Mouse (Mus musculus) liver, postnatal 0 days (tissue): Measurements from ENCODE around the gene Gm13769. TPM values are rescaled to one million over a fixed set of nuclear protein-coding genes. Genes with fewer than 3 reads are reported as not detected.
"Not testable (repeated sequence)": the region's sequence is repeated elsewhere in the genome, so short reads cannot be mapped to it uniquely, and the experiment has no call there.

Source experiments
- ATAC-seq: fragments of 200-750 bp; cut with Nextera tagmentation; 2 replicates; pipeline ENCODE4 v1.8.0; 2017; ENCODE audit warnings: mild to moderate bottlenecking, moderate library complexity
- DNase-seq: peaks from one replicate; pipeline ENCODE4 v3.0.0-alpha.2; 2016
- H3K27ac ChIP-seq: fragments of 300-500 bp; sonication (generic); 2 replicates; pipeline ENCODE4 v1.5.1; 2014; ENCODE audit warnings: antibody characterized with exemption, moderate library complexity, mild to moderate bottlenecking, low read depth
- H3K27me3 ChIP-seq: fragments of 300-500 bp; sonication (generic); 2 replicates; pipeline ENCODE4 v1.6.1; 2014; ENCODE audit warnings: low read length, control low read depth, mixed read lengths; ENCODE audit not compliant: insufficient read depth
- H3K36me3 ChIP-seq: fragments of 300-500 bp; sonication (generic); replicated peaks from 2 replicates; pipeline ENCODE4 v1.6.1; 2014; ENCODE audit warnings: mild to moderate bottlenecking, control low read depth, low read length, moderate library complexity, mixed read lengths; ENCODE audit not compliant: insufficient read depth
- H3K4me1 ChIP-seq: fragments of 300-500 bp; sonication (generic); 2 replicates; pipeline ENCODE4 v1.6.1; 2014; ENCODE audit warnings: antibody characterized with exemption, mild to moderate bottlenecking, control low read depth; ENCODE audit not compliant: insufficient read depth
- H3K4me2 ChIP-seq: fragments of 300-500 bp; sonication (generic); 2 replicates; pipeline ENCODE4 v1.6.1; 2014; ENCODE audit warnings: low read depth, mild to moderate bottlenecking, low read length, moderate library complexity, mixed read lengths
- H3K4me3 ChIP-seq: fragments of 300-500 bp; sonication (generic); 2 replicates; pipeline ENCODE4 v1.5.1; 2014; ENCODE audit warnings: low read depth, low read length
- H3K9ac ChIP-seq: fragments of 300-500 bp; sonication (generic); replicated peaks from 2 replicates; pipeline ENCODE4 v1.6.1; 2014; ENCODE audit warnings: mild to moderate bottlenecking, moderate library complexity
- H3K9me3 ChIP-seq: fragments of 300-500 bp; sonication (generic); 2 replicates; pipeline ENCODE4 v1.6.1; 2016; ENCODE audit warnings: mild to moderate bottlenecking, control low read depth, low read length, mixed read lengths
- CTCF ChIP-seq: sonication (generic); IDR thresholded peaks from 2 replicates; pipeline ENCODE4 v1.5.1; 2016; ENCODE audit warnings: antibody characterized with exemption, low read depth
- EP300 ChIP-seq: IDR thresholded peaks from 2 replicates; pipeline ENCODE4 v1.6.1; 2016; ENCODE audit warnings: antibody characterized with exemption, low read depth, mild to moderate bottlenecking
- WGBS: fragments of 180-500 bp; shearing (Covaris S2); extraction: QIAGEN DNeasy Blood & Tissue Kit; methylation state at CpG from one replicate; pipeline ENCODE4 v1.1.7; 2014; ENCODE audit not compliant: insufficient replicate concordance; 5-methylcytosine and 5-hydroxymethylcytosine counted together
- polyA plus RNA-seq: library from polyadenylated mRNA; unstranded; fragments of >200 nt; fragmentation: Nextera tagmentation; extraction: Ambion mirVana; gene quantifications from 2 replicates; pipeline ENCODE4 v1.2.1, GENCODE M21; 2015

The Gm13769 gene
- not detected in 2 replicates for polyA plus RNA-seq

DNA sequence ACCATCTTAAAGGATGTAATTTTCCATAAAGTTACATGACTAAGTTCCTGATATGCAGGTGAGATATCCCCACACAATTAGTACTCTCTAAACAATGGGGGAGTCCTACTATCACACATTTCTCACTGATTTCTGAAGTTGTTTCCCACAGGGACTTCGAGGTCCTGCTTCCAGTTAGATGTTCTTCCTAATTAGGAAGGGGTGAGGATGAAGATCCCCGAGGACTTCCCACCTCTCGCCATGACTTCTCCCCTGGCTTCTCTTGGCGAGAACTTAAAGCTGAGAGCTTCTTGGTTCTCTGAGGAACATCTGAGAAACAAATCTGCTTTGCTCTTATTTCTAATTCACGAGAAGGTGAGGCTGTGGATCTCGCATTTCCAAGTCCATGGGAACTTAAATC, at the start of gene Gm13769:
TSS of gene Gm13769 (plus strand) at position 301 of the 400 bp plus-strand sequence.
- not testable (repeated sequence) for ATAC-seq, H3K9me3 ChIP-seq, H3K36me3 ChIP-seq, H3K4me1 ChIP-seq, H3K27me3 ChIP-seq, DNase-seq, H3K27ac ChIP-seq, H3K9ac ChIP-seq, H3K4me2 ChIP-seq, H3K4me3 ChIP-seq
- WGBS, result no CpG with 5 or more reads among the region's 6 CpGs

DNA sequence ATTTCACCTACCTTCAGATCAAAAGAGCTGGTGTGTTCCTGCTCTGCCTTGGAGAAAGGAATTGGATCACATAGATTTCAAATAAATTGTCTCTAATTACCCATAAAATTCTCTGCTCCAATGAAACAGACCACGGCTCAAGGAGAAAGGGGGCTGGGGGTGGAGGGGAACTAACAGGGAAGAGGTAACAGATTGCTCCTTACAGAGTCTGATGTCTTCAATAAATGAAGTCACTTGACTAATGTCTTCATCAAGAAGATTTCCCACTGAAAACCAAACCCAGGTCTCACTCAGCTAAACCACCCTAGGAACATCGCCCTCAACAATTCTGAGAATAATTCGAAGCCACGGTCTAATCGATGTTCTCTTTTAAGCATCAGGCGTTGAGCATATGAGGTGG, 29.3 kb upstream of the Gm13769 start, which contains the start of gene Olfr1272:
TSS of gene Olfr1272 (minus strand) at position 101 of the 400 bp plus-strand sequence.
- H3K4me2 ChIP-seq, result no peak within 1 kb of the TSS
- no peaks in the 10 kb centered on the region for H3K27me3 ChIP-seq
- no peak within 1 kb of the TSS for H3K9ac ChIP-seq
- H3K27ac ChIP-seq, result no peak within 1 kb of the TSS
- TF ChIP-seq CTCF, result no peak
- TF ChIP-seq EP300, result no peak
- ATAC-seq (no peak), DNase-seq (no peak)
- no peaks in the 10 kb centered on the region for H3K36me3 ChIP-seq
- no peak within 1 kb of the TSS for H3K4me3 ChIP-seq
- no peaks in the 10 kb centered on the region for H3K9me3 ChIP-seq
- no peaks in the 10 kb centered on the region for H3K4me1 ChIP-seq
- 92% methylated on average over 6 of the region's 6 CpGs for WGBS

DNA sequence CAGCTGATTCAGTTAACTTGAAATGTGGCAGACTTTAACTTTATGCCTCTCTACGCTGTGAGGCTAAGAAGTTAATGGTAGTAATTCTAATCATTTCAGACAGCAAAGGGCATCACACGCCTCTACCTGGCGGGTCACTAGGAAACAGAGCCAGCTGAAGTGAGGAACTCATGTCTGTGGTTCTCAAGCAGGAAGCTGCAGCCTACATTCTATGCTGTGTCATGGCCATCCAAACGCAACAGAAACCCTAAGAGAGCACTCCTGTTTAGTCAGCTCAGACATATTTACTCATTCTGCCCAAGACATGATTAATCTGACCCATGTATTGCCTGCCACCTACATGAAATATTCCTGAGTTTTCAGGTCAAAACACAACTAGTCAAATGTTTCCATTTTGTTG, 24.7 kb downstream of the Gm13769 start:
- H3K36me3 ChIP-seq, ATAC-seq, DNase-seq, H3K27me3 ChIP-seq, H3K4me3 ChIP-seq, H3K9me3 ChIP-seq, H3K4me2 ChIP-seq, H3K9ac ChIP-seq, H3K27ac ChIP-seq, H3K4me1 ChIP-seq: not testable (repeated sequence)
- WGBS, result no CpG with 5 or more reads among the region's 4 CpGs

DNA sequence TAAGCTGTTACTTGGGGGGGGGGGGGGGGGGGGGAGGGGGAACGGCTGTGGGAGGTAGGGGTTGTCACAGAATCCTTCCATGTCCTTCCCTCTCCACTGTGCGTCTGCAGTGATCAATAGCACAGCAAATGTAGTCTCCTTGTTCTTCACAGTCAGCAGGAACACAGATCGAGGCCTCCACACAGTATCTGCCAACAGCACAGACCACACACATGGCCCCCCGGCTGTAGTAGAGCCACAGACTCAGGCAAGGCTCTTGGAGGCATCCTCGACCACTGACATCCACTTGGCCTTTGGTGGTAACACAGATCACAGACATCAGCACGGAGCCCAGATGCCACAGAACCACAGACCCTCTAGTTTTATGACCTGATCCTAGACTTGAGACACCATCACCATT, 29.0 kb downstream of the Gm13769 start:
- no CpG with 5 or more reads among the region's 6 CpGs for WGBS
- not testable (repeated sequence) for H3K27ac ChIP-seq, H3K27me3 ChIP-seq, ATAC-seq, H3K36me3 ChIP-seq, H3K9ac ChIP-seq, H3K4me2 ChIP-seq, H3K4me3 ChIP-seq, H3K4me1 ChIP-seq, H3K9me3 ChIP-seq, DNase-seq

DNA sequence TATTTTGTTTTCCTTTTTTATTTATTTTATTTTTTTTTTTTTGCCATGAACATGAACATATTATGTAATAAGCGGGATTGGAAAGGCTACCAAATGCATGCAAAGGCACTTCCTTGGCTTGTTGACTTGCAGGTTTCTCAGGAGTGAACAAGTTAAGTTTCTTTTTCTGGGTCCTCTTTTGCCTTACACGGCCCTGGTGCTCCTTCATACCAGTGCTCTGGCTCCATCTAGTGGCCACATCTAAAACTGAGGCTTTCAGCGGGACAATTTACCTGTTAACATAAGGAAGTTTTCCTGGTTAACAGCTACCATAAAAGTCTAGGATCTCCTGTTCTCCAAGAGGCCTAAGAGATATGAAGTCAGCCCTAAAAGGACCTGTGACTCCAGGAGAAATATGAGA, 29.5 kb downstream of the Gm13769 start:
- not testable (repeated sequence) for H3K4me3 ChIP-seq, ATAC-seq, DNase-seq, H3K27ac ChIP-seq, H3K9me3 ChIP-seq, H3K9ac ChIP-seq, H3K4me1 ChIP-seq, H3K36me3 ChIP-seq, H3K27me3 ChIP-seq, H3K4me2 ChIP-seq
- no CpG with 5 or more reads among the region's 3 CpGs for WGBS

DNA sequence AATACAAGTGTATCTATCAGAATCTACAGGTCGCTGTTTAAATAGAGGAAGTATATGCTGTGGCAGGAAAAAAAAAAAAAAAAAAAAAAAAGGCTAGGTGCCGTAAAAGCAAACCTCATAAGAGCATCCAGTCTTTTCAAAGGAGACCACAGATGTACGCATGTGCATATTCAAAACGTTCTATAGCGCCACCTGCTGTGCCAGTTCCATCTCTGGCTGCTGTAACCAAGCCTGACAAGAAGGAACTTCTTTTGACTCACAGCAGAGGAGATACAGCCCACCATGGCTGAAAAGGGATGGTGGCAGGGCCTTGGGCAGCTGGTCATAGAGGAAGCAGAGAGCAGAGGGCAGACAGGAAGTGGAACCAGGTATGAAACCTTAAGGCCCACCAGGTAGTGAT, 37.2 kb downstream of the Gm13769 start:
- H3K4me1 ChIP-seq, ATAC-seq, DNase-seq, H3K4me3 ChIP-seq, H3K9me3 ChIP-seq, H3K27ac ChIP-seq, H3K36me3 ChIP-seq, H3K9ac ChIP-seq, H3K4me2 ChIP-seq, H3K27me3 ChIP-seq: not testable (repeated sequence)
- WGBS, result no CpG with 5 or more reads among the region's 5 CpGs

DNA sequence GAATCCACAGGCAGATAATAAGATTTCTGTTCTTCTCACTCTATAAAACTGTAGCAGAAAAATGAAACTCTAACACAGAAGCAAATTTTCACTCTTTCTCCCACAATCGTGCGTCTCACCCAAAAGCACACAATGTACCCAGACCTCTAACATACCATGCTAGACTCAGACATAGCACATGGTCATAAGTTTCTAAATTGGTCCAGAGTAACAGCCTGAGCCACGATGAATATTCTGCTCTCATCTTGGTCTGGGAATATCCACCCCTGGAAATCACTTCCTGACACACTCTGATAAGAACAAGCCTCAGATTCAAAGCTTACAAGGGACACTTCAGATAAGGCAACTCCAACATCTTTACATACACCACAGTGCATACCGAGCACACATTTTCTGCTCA, 38.2 kb downstream of the Gm13769 start:
- H3K4me1 ChIP-seq, H3K36me3 ChIP-seq, H3K9me3 ChIP-seq, H3K27me3 ChIP-seq, H3K27ac ChIP-seq, DNase-seq, H3K4me3 ChIP-seq, H3K9ac ChIP-seq, ATAC-seq, H3K4me2 ChIP-seq: not testable (repeated sequence)
- WGBS, result no CpG with 5 or more reads among the region's 4 CpGs

Other genes with a start within 250 kb of the Gm13769 start
- not detected in 2 replicates for gene Olfr1269, start 200.8 kb upstream of the Gm13769 start, polyA plus RNA-seq
- gene Olfr32, start 179.9 kb upstream of the Gm13769 start, polyA plus RNA-seq, result not detected in 2 replicates
- not detected in 2 replicates for gene Olfr1270, start 169.1 kb upstream of the Gm13769 start, polyA plus RNA-seq
- not detected in 2 replicates for gene Olfr1506, start 97.7 kb upstream of the Gm13769 start, polyA plus RNA-seq
- gene Olfr142, start 64.6 kb upstream of the Gm13769 start, polyA plus RNA-seq, result not detected in 2 replicates
- not detected in 2 replicates for gene Olfr1271, start 51.2 kb upstream of the Gm13769 start, polyA plus RNA-seq
- gene Olfr1272, start 29.4 kb upstream of the Gm13769 start, polyA plus RNA-seq, result not detected in 2 replicates
- not detected in 2 replicates for gene Olfr1274-ps, start 76.5 kb downstream of the Gm13769 start, polyA plus RNA-seq